Mouse (Mus musculus): ENCODE results near the gene Babam2. TPM values are rescaled to one million over a fixed set of nuclear protein-coding genes. Genes with fewer than 3 reads are reported as not detected.
"Not testable (repeated sequence)": the region's sequence is repeated elsewhere in the genome, so short reads cannot be mapped to it uniquely, and the experiment has no call there.

The Babam2 gene
- total RNA-seq, 2 experiments from 2014 or later = 34.1 to 35.9 TPM

DNA sequence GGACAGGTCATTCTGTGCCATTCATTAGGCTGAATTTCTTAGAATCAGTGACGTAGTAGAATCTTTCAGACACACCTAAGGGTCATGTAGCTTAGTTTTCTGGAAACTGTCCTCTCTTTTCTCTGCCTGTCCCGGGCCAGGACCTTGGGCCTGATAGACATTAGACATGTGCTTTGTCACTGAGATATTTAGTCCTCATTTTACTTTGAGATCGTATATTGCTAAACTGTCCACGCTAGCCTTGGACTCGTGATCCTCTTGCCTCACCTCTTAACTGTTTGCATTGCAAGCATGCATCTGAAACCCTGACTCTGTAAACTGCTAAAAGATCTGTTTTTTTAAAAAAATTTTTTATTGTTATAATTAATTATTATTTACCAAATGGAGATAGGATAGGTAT lies 74.0 kb downstream of the Babam2 start:
- intact Hi-C loops (cut with DNase I) = no loop called here
- no peak for DNase-seq

DNA sequence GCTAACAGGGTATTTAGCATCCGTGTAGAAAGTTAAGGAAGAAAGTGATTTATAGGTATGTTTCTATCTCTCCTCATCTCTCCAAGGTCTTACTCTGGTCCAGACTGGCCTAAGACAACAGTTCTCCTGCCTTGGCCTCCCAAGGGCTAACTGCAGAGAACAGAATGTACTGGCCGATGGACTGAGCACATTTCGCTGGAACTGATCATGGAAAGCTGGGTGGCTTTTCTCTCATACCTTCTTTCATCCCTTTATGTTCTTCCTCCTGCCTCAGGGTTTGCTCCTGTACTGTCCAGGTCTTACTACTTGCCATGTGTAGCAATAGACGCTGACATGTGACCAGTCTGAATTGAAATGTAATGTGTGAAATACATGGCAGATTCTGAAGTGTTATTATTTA lies 74.4 kb downstream of the Babam2 start:
- no peak for DNase-seq
- intact Hi-C loops (cut with DNase I) = no loop called here

DNA sequence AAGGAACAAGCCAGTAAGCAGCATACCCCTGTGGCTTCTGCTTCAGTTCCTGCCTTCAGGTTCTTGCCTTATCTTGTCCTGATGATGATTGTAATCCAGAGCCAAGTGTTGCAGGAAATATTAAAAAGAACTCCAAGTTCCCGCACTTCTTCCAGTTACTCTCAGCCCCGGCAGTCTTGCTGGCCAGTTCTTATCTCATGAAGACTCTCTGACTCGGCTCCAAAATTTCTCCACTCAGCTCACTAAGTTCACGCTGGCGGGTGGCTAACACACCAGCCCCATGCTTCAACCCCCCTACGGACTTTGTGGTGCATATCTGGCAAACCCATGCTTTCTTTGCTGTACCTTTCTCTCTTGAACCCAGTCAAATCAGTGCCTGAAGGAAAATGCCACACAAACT lies 77.5 kb downstream of the Babam2 start:
- no peak for DNase-seq
- intact Hi-C loops (cut with DNase I) = no loop called here

DNA sequence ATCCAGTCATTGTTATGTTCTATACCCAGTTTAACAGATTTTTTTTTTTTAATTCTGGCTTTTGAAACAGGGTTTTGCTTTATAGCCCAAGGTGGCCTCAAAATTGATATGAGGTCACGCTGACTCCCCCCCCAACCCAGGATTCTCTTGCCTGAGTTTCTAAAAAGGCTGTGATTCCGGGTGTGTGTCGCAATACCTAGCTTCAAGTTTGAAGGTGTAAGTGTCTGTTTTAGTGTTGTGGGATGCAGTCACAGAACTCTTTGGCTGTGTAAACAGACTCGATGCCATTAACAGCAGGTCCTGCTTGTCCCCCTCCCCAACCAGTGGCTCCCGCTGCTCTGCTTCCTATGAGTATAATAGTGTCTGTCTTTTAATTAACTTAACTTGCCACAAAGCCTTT lies 84.1 kb downstream of the Babam2 start:
- no peak for DNase-seq
- intact Hi-C loops (cut with DNase I) = no loop called here

DNA sequence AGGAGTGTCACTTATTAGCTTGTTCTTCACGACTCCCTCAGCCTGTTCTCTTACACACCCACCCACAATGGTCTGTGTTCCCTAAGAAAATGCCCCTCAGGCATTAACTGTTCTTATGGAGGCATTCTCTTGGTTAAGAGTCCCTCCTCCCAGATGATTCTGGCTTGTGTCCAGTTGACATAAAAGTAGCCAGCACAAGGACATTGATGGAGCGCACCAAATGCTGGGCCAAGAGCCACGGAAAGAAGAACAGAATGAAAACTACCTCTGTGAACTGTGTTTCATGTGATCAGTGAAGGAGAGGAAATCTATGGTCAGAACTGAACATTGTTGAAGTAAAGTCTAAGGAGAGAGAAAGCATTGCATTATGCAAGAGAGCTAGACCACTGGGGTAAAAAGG lies 89.7 kb downstream of the Babam2 start:
- intact Hi-C loops (cut with DNase I) = no loop called here
- DNase-seq = no peak

DNA sequence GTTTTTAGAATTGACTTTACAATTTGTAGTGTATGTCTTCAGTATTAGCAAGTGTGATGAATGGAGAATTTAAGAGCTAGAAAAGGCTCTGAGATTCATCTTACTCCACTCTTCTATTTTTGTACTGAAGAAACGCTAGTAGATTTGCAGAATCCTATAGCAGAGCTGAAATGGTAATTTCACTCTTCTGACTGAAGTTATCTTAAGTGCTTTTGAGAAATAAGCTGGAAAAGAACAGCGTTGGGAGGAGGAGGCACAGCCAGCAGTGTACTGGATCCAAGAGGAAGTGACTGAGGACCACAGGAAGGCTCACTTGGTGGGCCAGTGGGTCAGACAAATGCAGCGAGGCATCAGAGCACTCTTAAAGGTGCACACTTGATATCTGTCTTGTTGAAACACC lies 90.1 kb downstream of the Babam2 start:
- DNase-seq = no peak
- intact Hi-C loops (cut with DNase I) = no loop called here

DNA sequence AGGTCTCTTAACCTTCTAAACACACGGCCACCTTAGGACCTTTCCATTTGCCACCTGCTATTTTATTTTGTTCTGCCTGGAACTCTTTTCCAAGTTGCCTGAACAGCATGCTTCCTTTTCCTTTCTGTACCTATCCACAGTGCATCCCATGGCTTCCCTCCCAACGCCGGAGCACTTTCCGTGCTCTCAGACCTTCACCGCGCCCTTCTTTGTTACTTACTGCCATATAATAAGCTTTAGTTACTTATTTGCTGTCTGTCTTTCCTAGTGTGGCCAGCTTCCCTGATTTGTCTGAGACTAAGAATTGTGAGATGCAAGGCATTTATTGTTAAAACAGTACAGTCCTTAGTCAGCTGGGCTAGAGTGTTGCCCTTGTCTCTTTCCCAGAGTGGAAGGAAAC lies 94.9 kb downstream of the Babam2 start:
- intact Hi-C loops (cut with DNase I) = no loop called here
- no peak for DNase-seq

DNA sequence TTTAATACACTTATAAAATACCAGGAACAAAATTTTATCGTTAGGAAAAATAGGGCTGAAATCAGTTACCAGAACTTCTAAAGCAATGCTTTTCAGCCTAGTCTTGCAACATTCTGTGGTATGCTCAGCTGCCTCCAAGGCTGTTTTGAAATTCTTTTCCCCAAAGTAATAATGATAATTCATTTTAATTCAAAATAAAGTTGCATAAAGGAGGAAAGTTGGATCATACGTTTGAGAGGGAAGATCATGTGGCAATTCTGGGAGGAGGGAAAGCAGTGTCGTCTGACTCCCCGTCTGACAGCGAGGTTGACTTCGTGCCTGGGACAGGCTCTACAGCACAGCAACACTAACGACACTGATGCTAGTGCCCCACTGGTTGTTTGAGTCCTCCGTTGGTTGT lies 95.4 kb downstream of the Babam2 start:
- no peak for DNase-seq
- intact Hi-C loops (cut with DNase I) = no loop called here

DNA sequence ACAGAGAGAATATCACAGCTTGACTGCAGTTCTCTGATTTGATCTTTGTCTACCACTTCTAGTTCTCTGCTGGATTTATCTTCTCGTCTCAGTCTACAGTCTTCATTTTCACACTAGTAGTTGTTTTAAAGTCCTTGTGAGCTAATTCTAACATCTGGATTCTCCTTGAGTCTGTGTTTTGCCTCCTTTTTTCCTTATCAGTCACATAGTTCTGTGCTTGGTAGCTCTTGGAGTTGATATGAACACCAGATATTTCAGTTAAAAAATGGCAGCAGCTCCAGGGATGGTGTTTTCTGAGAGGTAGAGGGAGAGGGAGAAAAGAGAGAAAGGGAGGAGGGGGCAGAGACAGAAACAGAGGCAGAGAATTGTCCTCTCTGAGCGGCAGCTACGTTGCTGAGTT lies 97.9 kb downstream of the Babam2 start:
- intact Hi-C loops (cut with DNase I) = no loop called here
- DNase-seq = no peak

DNA sequence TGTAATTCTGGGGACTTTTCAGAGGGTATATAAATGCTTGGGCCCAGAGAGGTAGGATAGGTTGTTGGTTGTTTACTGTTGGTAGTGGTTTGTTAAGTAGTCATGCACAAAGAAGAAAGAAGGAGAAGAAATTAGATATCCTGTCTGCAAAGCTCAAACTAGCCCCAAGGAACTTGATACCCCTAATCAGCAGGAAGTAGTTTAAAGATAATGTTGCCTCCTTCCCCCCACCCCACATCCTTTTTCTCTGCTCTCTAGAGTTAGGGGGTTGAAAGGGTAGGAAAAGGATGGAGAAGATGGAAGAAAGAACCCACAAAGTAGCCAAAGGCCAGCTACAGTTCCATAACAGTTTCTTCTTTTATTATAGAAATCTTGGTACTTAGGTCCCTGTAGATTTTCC lies 99.5 kb downstream of the Babam2 start:
- intact Hi-C loops (cut with DNase I) = no loop called here
- DNase-seq = no peak

DNA sequence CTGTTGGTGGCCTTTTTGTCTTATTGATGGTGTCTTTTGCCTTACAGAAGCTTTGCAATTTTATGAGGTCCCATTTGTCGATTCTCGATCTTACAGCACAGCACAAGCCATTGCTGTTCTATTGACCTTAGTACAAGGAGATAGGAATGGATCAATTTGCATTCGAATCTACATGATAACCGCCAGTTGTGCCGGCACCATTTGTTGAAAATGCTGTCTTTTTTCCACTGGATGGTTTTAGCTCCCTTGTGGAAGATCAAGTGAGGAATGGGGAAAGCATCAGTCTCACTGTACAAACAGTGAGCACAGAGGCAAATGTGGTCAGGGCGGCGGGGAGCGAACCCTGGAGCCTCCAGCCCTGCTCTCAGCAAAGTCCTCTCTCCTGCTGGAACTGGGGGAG lies 106.7 kb downstream of the Babam2 start:
- intact Hi-C loops (cut with DNase I); DNase-seq: not testable (repeated sequence)

DNA sequence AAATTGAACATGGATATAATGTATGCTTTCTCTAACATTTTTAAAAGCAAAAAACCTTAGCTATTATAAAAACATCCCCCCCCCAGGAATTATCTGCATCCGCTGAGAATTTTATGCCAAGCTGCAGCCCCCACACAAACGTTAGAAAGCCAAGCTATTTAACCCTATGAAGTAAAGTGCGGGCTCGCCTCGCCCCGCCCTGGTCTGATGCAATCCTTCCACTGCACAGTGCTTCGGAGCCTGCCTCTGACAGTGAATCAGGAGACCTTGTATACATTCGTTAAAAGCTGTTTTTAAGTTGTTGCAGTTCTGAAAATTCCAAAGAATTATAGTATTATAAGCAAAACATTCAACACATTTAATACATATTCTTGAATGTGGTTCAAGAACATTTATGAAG lies 107.3 kb downstream of the Babam2 start:
- no peak for DNase-seq
- intact Hi-C loops (cut with DNase I) = no loop called here

DNA sequence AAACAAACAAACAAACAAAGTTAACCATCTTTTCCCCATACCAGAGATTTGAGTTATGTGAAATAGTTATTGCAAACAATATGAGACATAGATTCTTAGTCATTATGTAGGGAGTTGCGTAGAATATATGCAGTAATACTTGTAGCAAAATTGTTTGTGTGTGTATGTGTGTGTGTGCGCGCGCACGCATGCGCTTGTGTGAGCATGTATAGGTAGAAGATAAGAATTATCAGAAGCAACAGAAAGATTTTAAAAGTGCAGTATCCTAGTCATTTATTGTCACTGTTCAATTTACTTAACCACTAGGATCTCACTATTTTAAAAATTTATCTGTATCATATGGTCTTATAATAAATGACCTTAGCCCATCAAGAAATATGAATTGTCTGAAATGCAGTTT lies 109.8 kb downstream of the Babam2 start:
- intact Hi-C loops (cut with DNase I) = no loop called here
- DNase-seq = no peak

DNA sequence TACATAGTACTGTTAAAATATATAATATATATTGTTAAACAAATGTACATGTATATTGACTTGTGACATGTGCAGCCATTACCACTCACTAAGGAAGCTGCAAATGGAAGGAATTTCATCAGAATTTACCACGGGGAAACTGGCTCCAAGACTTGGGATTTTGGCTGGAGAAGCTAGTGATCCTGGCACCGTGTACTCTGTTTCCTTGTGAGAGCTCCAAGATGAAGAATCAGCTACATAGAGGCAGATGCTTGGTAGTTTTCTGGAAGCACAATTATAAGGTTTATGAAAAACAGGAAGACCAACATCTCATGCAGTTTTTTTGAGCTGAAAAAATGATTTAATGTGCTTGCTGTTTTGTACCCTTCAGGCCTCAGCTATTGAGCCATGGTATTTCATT lies 110.8 kb downstream of the Babam2 start:
- intact Hi-C loops (cut with DNase I) = no loop called here
- DNase-seq = no peak

DNA sequence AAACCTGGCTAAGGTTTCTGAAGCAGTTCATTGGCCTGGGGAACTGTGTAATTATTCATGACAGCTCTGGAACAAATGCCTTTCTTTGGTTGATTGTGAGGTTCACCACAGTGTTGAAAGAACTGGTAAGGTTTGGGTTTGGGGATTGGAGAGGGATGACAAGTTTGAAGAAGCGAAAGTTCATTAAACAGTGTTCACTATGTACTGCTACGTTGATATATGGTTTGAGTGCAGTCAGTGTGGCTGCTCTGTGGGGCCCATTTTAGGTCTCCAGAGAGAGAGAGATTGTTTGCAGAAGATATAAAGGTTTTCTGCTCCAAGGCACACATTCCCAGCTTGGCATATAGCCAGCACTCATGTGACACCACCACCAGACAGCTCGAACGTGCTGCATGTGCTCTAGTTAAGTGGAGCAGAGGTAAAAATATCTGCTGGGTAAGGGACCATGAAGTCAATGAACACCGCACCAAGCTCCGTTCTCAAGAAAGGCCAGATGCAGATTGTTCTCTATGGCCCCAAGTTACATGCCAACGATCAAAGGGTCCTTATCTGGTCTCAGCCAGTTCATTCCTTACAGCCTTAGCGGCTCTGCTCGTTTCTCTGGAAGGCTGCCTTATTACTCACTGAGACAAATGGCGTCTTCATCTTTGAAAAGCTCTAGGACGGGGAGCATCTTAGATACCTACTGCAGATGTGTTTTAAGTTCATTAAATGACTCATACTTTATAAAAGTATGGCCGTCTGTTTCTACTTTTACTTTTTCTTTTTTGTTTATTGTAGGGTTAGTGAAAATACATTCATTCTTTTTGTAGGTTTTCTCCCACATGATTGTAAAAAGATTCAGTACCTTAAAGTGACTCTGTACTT lies 113.5 kb downstream of the Babam2 start:
- intact Hi-C loops (cut with DNase I) = no loop called here

DNA sequence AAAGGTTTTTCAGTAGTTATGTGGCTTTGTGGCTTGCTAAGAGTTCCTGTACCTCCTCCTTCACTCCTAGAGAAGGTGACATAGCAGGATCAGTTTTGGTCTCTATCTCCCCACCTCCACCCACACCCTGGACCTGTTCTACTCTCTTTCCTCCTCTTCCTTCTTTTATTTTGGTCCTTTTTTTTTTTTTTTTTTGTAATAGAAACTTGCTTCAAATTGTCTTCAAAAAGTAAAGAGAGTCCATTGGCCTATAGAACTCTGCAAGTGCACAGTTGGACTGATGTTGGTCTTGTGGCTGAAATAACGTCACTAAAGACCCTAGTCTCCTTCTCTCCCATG lies 114.1 kb downstream of the Babam2 start:
- intact Hi-C loops (cut with DNase I) = no loop called here
- DNase-seq = no peak

More for the DNA sequence above, 113.5 kb downstream of the Babam2 start:
- peak; percentile 25 to 39 for DNase-seq

DNA sequence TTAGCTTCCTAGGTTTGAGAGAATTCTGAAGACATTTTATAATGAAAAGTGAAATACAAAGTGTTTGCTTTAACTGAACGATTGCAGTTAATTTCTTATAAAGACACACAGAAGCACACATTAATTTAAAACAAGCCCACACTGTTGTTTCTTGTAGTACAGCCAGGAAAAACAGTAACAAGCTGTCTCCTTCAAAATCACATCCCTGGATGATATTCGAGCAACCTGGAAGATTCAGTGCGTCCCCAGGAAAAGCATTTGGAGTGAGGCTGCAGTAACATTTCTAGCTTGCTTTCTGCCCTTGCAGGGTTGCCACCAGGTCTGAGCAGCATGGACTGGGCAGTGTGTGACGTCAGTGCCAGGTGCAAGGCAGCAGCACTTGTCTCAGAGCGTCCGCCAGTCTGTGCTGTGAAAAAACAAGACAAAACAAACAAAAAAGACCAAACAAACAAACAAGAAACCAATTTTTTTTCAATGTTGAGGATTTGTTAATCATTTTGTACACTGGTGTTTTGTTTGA lies 115.7 kb downstream of the Babam2 start:
- no peak for DNase-seq
- intact Hi-C loops (cut with DNase I) = no loop called here

DNA sequence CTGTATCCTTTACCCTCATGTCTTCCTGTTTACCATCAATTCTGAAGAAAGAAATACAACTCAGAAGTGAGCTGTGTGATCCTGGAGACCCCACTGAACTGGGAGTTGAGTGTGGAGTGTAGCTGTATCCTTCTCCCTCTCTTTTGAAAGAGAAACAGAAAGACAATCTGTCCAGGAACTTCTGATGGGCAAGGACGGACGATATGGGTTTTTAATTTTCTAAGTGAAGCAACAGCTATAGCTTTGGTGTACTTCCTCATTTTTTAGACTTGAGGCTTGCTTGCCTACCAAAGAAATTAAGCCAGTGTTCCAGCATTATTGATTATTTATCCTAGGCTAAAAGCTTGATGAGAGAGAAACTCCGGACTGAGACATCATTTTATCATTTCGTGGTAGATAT lies 116.6 kb downstream of the Babam2 start:
- intact Hi-C loops (cut with DNase I) = no loop called here
- DNase-seq = no peak

DNA sequence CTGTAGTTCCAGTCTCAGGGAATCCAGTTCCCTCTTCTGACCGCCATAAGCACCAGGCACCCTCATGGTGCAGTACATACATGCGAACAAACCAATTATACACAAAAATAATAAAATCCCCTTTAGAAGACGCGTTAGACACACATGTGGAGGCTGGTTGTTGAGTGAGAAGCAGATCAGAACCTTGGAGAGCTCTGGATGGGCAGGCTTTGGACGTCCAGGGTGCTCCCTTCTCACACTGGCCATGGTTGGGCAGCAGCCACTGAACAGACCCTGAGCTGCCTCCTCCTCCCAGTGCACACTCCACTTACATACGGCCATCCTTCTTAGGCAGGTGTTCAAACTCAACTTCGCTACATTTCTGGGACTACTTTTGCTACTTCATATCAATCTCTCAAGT lies 117.6 kb downstream of the Babam2 start:
- intact Hi-C loops (cut with DNase I) = no loop called here
- peak in 1 of 2 experiments; percentile 22 for DNase-seq

DNA sequence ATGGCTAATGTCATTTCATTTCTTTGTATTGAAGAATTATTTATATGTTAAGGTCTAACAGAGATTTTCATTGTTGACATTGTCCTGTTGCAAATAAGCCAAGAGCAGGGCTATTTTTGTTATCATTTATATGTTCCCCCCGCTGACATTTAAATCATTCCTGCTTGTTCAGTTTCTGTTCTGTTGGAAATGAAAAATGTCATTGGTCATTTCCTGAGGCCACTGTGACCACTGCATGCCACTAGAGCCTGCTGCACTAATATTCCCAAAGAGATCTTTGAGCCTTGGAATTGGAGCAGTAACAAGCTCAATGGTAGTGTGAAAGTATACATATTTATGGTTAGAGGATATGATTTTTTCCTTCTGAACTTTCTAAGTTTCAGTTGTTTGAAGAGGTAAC lies 118.6 kb downstream of the Babam2 start:
- DNase-seq = no peak
- intact Hi-C loops (cut with DNase I) = no loop called here

DNA sequence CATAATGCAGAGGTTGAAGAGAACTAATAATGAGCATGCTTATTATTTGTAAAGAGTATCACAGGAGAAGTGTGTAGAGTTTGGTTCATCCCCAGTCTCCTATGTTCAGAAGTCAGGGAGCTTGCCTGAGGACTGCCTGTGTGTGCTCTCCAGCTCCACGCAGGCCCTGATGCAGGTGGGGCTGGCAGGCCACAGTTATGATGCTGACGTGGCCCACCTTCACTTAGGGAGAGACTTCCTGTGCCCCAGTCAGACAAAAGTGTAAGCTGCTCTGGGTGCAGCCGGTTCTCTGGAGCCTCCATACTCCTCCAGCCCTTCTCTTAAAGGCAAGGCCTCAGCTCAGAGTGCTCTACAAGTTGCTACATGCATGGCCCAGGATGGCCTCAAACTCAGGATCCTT lies 123.3 kb downstream of the Babam2 start:
- intact Hi-C loops (cut with DNase I) = no loop called here
- no peak for DNase-seq

DNA sequence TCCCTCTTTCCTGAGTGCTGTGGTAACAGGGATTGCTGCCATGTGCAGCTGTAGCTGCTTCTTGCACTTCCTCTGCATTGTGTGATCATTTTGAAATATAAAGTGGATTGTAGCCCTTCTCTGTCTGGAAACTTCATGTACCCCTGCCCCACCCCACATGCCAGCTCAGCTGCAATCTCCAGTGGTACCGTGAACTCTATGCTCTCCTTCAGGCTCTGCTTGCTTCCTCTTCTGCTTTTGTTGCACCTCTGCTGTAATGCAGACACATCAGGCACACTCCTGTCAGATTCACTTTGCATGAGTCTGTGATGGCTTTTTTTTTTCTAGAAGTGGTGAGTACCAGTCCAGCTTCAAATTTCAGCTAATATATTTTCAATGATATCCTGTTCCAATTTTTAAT lies 123.7 kb downstream of the Babam2 start:
- DNase-seq = no peak
- intact Hi-C loops (cut with DNase I) = no loop called here

DNA sequence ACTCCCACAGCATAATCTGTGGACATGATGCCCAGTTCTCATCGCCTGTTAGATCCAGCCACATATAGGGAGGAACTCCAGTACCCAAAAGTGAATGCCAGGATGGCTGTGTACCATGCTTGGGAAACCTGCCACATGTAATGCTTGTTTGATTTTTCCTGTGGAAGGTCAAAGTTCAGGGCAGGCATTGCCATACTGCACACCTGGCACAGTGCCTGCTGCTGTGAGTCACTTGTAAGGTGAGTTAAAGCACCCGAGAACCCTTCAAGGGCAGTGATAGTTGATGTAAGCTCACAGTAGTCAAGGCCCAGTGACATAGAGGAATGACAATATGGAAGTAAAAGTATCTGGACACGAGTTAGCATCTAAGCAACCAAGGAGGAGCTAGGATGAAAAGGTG lies 126.2 kb downstream of the Babam2 start:
- intact Hi-C loops (cut with DNase I) = no loop called here
- DNase-seq = no peak
